Mouse (Mus musculus) frontal cortex, postnatal 25 days (tissue): ENCODE measurements around the gene Dusp28.
A peak's percentile ranks its signal among the peaks of the same experiment; 100 is the strongest.

Experiments
- DNase-seq, 2 experiments: peaks; one replicate each; pipeline ENCODE4 v3.0.0; 2022; ENCODE audit warnings: low spot score in 2 of 2

Dusp28 gene

DNA sequence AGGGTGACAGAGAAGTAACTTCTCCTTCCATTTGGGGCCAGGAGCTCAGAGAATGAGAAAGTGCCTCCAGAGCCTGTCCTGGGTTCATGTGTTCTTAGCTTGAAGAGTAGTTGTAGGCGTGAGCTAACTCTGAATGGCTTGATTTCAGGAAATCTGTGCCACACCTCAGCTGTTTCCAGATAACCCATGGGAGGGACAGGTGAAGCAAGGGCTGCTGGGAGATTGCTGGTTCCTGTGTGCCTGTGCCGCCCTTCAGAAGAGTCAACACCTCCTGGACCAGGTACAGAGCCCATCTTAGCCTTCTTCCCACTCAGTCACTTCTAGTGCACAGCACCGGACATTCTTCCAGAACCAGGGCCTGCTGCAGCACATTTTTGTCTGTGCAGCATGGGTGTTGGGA, 31.0 kb downstream of the Dusp28 start:
- no peak for DNase-seq

GRCm38 (mm10) chr1:92939746-92940145, 33.0 kb downstream of the Dusp28 start:
- no peak for DNase-seq

GRCm38 (mm10) chr1:92943219-92943989, 36.6 kb downstream of the Dusp28 start:
- DNase-seq: no peak

DNA sequence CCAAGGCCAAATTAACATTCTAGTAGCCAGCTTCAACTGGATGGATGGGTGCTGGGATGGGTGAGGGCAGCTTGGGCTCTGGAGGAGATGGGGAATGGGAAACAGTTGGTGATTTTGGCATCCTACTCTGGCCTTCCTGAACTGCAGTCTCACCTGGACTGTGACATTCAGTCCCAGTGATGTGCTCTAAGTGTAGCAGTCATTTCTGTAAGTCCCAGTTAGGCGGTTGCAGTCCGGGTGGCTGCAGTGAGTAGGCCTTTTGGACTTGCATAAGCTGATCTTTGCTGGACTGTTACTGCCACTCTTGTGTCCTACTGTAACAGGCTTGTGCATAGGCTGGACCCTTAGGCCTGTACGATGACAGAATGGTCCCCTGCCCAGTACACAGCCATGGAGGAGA, 41.2 kb downstream of the Dusp28 start:
- no peak for DNase-seq

GRCm38 (mm10) chr1:92949426-92949825, 42.6 kb downstream of the Dusp28 start:
- no peak for DNase-seq

- DNase-seq: no peak
Measured at GRCm38 (mm10) chr1:92950607-92951006, 43.8 kb downstream of the Dusp28 start, which contains the start of gene Gpr35. Gpr35 (plus strand) TSS chr1:92950865.

- no peak for DNase-seq
Measured at GRCm38 (mm10) chr1:92953641-92954040, 46.9 kb downstream of the Dusp28 start.

DNA sequence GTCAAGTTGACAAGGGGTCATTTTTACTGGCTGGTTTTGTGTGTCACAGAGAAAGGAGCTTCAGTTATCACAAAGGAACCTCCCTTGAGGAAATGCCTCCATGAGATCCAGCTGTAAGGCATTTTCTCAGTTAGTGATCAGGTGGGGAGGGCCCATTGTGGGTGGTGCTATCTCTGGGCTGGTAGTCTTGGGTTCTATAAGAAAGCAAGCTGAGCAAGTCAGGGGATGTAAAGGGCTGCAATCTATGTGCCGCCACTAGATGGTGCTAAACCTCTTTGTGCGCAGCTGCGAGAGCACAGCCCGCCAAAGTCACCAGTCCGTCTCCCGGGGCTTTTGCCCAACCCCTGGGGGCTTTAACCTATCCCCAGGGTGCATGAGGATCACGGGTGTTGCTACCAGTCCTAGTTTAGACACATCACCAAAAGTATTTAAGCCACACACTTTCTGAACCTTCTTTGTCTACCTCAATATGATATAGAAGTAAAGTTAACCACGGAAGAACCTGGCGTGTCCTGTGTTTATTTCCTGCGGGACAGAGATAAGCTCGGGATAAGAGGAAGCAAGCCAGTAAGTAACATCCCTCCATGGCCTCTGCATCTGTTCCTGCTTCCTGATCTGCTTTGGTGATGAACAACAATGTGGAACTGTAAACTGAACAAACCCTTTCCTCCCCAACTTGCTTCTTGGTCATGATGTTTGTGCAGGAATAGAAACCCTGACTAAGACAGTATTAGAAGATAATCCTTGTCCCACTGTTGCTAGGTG, 50.0 kb downstream of the Dusp28 start:
- peak; percentile 64 to 75 for DNase-seq
